Mouse (Mus musculus) testis, adult 2 months (tissue): ENCODE results near the gene Slc1a3. TPM values are rescaled to one million over a fixed set of nuclear protein-coding genes. Genes with fewer than 3 reads are reported as not detected.

Experiments used
- H3K27ac ChIP-seq: fragments of 200-500 bp; 2 replicates; pipeline ENCODE4 v1.5.1; 2012; ENCODE audit warnings: low read depth, low read length; ENCODE audit not compliant: control insufficient read depth, insufficient read depth
- H3K27me3 ChIP-seq: fragments of 200-500 bp; 2 replicates; pipeline ENCODE4 v1.6.1; 2012; ENCODE audit warnings: mild to moderate bottlenecking, low read length, moderate library complexity; ENCODE audit not compliant: control insufficient read depth, insufficient read depth
- H3K36me3 ChIP-seq: fragments of 200-500 bp; 2 replicates; pipeline ENCODE4 v1.6.1; 2012; ENCODE audit warnings: mild to moderate bottlenecking, low read length; ENCODE audit not compliant: control insufficient read depth, insufficient read depth
- H3K4me1 ChIP-seq: fragments of 200-500 bp; 2 replicates; pipeline ENCODE4 v1.6.1; 2012; ENCODE audit warnings: low read length; ENCODE audit not compliant: control insufficient read depth, insufficient read depth
- H3K4me3 ChIP-seq: fragments of 200-500 bp; 2 replicates; pipeline ENCODE4 v1.5.1; 2012; ENCODE audit warnings: low read depth, mild to moderate bottlenecking, low read length, moderate library complexity, mixed read lengths; ENCODE audit not compliant: control insufficient read depth
- CTCF ChIP-seq: fragments of 200-500 bp; IDR thresholded peaks from 2 replicates; pipeline ENCODE4 v1.5.1; 2012; ENCODE audit warnings: low read depth, mild to moderate bottlenecking, inconsistent platforms, low read length, moderate library complexity; ENCODE audit not compliant: control insufficient read depth, insufficient read depth, insufficient replicate concordance
- POLR2A ChIP-seq: fragments of 200-500 bp; IDR thresholded peaks from 2 replicates; pipeline ENCODE4 v1.6.1; 2012; ENCODE audit warnings: low read depth, mild to moderate bottlenecking, inconsistent platforms, low read length, moderate library complexity; ENCODE audit not compliant: control insufficient read depth
- polyA plus RNA-seq: library from polyadenylated mRNA; depleted of rRNA; stranded (reverse); fragments of >200 nt; gene quantifications from 2 replicates; pipeline ENCODE4 v1.2.3, GENCODE M21; 2012

Slc1a3 gene
- polyA plus RNA-seq, 1 experiment = 2.0 TPM

DNA sequence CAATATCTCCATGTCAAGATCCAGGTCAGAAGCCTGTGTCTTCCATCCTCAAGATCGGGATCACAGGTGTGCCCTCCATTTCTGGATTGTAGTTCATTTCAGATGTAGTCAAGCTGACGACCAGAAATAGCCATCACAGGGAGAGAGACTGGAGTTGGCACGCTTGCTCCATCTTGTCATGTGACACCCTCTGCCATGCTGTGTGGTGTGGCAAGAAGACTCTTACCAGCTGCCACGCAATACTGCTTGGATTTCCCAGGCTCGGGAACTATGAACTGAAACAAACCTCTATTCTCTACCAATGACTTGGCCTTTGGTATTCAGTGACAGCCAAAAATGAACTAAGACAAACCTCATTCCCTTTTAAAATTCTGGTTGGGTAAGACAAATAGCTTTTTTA, 27.6 kb upstream of the Slc1a3 start:
- Histone ChIP-seq H3K4me1 (no peaks in the 10 kb centered on the region), H3K4me3 (no peak overlapping the region), H3K27me3 (no peaks in the 10 kb centered on the region), H3K36me3 (no peaks in the 10 kb centered on the region), H3K27ac (no peak overlapping the region)
- TF ChIP-seq CTCF = no peak
- no peak for TF ChIP-seq POLR2A

DNA sequence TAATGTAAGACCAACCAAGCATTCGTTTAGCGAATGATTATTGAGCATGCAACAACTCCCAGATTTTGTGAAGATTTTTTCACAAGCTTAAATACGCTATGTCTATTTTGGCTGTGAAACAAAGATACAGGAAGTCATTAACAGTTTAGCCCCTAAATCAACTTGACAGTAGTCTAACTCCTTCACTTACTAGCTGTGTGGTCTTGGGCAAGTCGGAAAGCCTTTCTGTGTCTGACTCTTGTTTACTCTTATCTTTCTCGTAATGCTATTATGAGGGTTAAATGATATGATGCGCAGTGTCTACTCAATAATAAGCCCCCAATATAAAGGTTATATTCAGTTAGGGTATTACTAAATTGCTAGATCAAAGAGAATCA, 23.8 kb upstream of the Slc1a3 start:
- Histone ChIP-seq H3K4me1 (no peaks in the 10 kb centered on the region), H3K36me3 (no peaks in the 10 kb centered on the region), H3K27me3 (no peaks in the 10 kb centered on the region), H3K27ac (no peak overlapping the region), H3K4me3 (no peak overlapping the region)
- no peak for TF ChIP-seq POLR2A
- TF ChIP-seq CTCF = no peak

DNA sequence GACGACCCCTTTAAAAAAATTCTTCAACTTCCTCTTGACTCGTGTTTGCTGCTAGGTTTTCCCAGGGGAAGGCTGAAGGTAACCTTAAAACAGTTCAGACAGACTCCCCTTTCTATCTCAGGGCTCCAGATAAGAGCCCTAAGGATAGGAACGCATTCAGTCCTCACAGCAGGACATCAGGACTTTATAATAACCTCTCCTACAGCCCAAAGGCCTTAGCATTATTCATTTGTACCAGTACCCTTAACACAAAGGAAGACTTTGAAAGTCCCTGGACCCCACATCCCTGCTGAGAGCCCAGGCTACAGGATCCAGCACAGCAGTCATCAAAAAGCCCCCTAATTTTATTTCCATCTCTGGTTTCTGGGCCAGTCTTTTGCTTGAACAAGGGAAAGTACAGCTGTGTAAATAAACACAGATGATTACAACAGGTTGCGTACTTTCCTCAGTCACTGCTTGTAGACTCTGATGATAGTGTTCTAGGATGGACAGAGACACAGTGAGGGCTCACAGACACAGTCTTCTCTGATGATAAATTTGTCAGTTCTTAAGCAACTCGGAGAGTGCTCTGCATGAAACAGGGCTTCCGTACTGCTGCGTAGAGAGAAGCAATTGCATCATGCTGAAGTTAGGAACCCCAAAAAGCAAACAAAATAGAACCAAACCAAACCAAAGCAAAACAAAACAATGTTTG, 23.3 kb upstream of the Slc1a3 start:
- H3K4me3 ChIP-seq = no peak overlapping the region
- no peak overlapping the region for H3K27ac ChIP-seq
- no peaks in the 10 kb centered on the region for H3K4me1 ChIP-seq
- H3K27me3 ChIP-seq = no peaks in the 10 kb centered on the region
- TF ChIP-seq CTCF (no peak), POLR2A (no peak)
- H3K36me3 ChIP-seq = no peaks in the 10 kb centered on the region

DNA sequence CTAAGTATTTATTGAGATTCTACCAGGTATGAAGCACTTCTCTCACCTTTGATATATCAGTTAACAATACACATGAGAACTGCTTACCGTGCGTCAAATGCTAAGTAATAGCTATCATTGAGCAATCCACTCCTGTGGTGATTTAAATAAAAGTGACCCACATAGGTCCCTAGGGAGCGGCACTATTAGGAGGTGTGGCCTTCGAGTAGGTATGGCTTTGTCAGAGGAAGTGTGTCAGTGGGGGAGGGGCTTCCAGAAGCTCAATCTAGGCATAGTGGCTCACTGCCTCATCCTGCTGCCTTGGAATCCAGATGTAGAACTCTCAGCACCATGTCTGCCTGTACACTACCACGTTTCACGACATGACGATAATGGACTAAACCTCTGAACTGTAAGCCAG, 18.3 kb upstream of the Slc1a3 start:
- Histone ChIP-seq H3K36me3 (no peaks in the 10 kb centered on the region), H3K27me3 (no peaks in the 10 kb centered on the region), H3K4me3 (no peak overlapping the region), H3K27ac (no peak overlapping the region), H3K4me1 (no peaks in the 10 kb centered on the region)
- TF ChIP-seq POLR2A = no peak
- no peak for TF ChIP-seq CTCF

DNA sequence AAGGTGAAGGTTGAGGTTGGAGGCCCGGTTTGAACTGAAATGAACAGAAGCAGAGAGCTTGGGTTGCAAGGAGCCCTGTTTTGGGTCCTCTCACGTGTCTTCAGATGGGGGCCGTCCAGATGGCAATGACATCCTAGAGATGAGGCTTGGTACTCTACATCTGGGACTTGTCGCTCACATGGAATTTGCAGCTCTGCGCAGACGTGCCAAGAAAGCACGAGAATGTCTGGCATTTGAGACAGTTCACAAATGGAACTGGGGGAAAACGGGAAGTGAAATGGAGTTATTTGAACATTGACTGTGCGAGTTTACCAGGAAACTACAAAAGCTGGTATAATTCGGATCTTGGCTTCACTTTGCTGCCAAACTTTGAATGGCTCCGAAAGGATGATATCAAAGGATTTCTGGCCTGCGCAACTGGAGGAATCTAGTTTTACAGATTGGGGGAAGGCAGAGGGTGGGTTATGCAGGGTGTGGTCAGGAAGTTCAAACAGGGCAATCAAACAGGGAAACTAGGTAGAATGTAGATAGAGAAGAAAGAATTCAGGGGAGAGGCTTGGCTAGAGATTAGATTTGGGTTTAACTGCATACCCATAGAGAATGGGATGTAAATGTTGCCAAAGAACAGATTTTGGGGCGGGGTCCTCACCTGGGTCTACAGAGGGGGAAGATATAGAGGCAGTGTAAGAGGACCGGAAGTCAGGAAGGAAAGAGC, 12.0 kb upstream of the Slc1a3 start:
- no peak overlapping the region for H3K4me3 ChIP-seq
- no peaks in the 10 kb centered on the region for H3K36me3 ChIP-seq
- no peaks in the 10 kb centered on the region for H3K4me1 ChIP-seq
- H3K27me3 ChIP-seq = no peaks in the 10 kb centered on the region
- no peak for TF ChIP-seq CTCF
- TF ChIP-seq POLR2A = no peak
- H3K27ac ChIP-seq = no peak overlapping the region

DNA sequence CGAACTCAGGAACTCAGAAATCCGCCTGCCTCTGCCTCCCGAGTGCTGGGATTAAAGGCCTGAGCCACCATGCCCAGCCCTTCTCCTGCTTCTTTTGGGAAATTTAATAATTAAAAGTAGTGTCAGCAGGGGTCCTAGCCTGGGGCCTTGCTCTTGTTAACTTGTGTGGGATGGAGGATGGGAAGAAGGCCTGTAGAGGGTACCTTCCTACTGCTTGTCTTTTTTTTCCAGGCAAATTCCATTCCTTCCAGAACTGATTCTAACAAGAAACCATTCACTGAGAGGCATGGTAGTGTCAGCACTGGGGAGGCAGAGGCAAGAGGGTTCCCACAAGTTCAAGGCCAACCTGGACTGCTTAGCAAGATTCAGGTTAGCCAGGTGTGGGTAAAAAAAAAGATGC, 11.2 kb upstream of the Slc1a3 start:
- H3K4me1 ChIP-seq = no peaks in the 10 kb centered on the region
- H3K36me3 ChIP-seq = no peaks in the 10 kb centered on the region
- no peak overlapping the region for H3K4me3 ChIP-seq
- no peak for TF ChIP-seq CTCF
- no peak for TF ChIP-seq POLR2A
- no peaks in the 10 kb centered on the region for H3K27me3 ChIP-seq
- H3K27ac ChIP-seq = no peak overlapping the region

DNA sequence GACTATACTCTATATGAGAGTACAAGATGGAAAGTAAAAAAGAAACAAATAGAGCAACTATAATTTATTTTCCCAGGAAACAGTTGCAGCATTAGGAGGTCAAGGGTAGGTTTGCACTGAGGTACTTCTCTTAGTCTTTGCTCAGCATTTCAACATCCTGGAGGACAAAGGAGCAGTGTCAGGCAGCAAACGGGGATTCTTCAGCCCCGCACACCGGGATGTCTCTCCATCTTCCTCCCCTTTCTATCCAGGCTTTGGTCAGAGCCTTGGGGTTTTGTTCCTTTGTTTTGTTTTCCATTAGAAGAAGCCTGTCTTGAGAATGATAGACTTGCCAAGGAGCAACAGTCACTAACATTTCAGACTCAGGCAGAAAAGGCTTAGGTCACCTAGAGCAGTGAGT, 10.4 kb upstream of the Slc1a3 start:
- no peak overlapping the region for H3K27ac ChIP-seq
- H3K36me3 ChIP-seq = no peaks in the 10 kb centered on the region
- no peak overlapping the region for H3K4me3 ChIP-seq
- no peaks in the 10 kb centered on the region for H3K4me1 ChIP-seq
- TF ChIP-seq POLR2A = no peak
- no peak for TF ChIP-seq CTCF
- no peaks in the 10 kb centered on the region for H3K27me3 ChIP-seq
